12 mouse cellular contexts compared by ENCODE assay signal in the genomic region with DNA sequence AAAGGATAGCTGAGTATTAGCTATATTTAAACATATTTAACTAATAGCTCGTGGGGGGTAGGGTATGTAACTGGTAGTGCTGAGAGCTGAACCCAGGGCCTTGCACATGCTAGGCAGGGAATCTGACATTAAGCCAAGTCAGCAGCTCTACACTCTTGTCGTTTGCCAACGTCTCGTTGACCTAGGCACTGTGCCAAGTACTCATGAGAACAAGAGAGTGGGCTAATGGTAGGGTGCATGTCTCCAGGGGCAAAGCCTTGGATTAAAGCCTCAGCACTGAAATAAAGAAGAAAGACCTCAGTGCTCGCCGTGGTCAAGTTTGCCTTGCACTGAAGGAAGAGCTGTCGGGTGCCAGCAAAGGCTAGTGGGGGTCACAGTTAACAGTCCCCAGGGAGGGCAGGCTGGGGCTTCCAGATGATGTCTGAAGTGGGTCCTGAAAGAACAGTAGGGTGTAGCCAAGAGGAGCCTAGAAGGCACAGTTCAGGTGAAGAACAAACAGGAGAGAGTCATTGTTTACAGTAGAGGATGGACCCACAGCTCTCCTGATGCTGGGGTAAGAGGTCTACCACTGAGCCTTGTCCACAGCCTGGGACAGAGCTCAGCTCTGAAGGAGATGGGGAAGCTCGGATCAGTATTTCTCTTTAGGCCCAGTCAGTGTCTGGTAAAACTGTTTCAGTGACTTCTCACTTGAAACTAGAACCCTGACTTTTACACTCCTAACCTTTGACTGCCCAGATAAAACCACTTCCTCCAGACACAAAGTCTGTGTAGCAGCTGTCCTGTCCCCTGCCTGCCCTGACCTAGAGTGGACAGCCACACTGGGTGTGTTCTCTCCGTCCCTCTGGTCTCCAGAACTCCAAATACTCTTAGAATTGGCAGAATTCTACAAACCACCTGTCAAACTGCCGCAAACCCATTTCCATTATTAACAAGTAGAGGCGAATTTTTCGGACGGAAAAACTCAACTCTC.
DNase-seq lines count a peak whose midpoint lies in the region; ATAC-seq lines count a peak whose summit lies in the region.
"Had no signal": no experiment of that assay in that cellular context is flagged by ENCODE, and none has a peak within 500 bp of the region (broad histone marks: within the 10 kb centered on the region; RNA-seq: fewer than 3 reads in every experiment).

No protein-coding gene starts in this region.

- no peak overlapping the region for H3K4me2 ChIP-seq in forebrain, embryonic 11.5 days (ENCODE audit: low read depth, low read length, severe bottlenecking)
- H3K4me2 ChIP-seq in forebrain, embryonic 15.5 days (replicated peaks), result no peak overlapping the region
- H3K4me2 ChIP-seq: heart, embryonic 13.5 days; liver, embryonic 11.5 days had no signal

- no peak overlapping the region for H3K27ac ChIP-seq in forebrain, embryonic 11.5 days (ENCODE audit: low read depth, low read length)
- no peak overlapping the region for H3K27ac ChIP-seq in forebrain, embryonic 15.5 days (replicated peaks)

- no peaks in the 10 kb centered on the region for H3K27me3 ChIP-seq in forebrain, embryonic 11.5 days (ENCODE audit: control insufficient read depth, insufficient read depth, low read length)
- peaks cover 2% of the 10 kb centered on the region; the same call in 1 of the 2 replicates for H3K27me3 ChIP-seq in forebrain, embryonic 15.5 days
- H3K27me3 ChIP-seq: heart, embryonic 13.5 days had no signal

- H3K4me1 ChIP-seq in forebrain, embryonic 11.5 days (replicated peaks; ENCODE audit: control insufficient read depth, insufficient read depth, low read length), result no peaks in the 10 kb centered on the region
- H3K4me1 ChIP-seq in forebrain, embryonic 15.5 days, result no peaks in the 10 kb centered on the region

- H3K9ac ChIP-seq in forebrain, embryonic 11.5 days (ENCODE audit: low read length), result no peak overlapping the region
- no peak overlapping the region for H3K9ac ChIP-seq in forebrain, embryonic 15.5 days (replicated peaks)
- H3K9ac ChIP-seq: heart, embryonic 13.5 days had no signal

- no peaks in the 10 kb centered on the region for H3K36me3 ChIP-seq in forebrain, embryonic 11.5 days (ENCODE audit: control insufficient read depth, insufficient read depth, low read length)
- H3K36me3 ChIP-seq in forebrain, embryonic 15.5 days, result no peaks in the 10 kb centered on the region
- H3K36me3 ChIP-seq: heart, embryonic 13.5 days had no signal

- ATAC-seq in forebrain, embryonic 11.5 days (replicated peaks; ENCODE audit: low FRiP score), result no peak
- no peak for ATAC-seq in forebrain, embryonic 15.5 days (replicated peaks)
- ATAC-seq: CD4-positive, CD25-positive, alpha-beta regulatory T cell, adult 4 months; inflammation-experienced regulatory T-cells, adult 6 months had no signal

- intact Hi-C loops in left cerebral cortex, postnatal 4 days (cut with DNase I), result no loop called here

- WGBS in forebrain, embryonic 11.5 days, result 89% methylated on average over 13 of the region's 13 CpGs
- 67% methylated on average over 13 of the region's 13 CpGs for WGBS in forebrain, embryonic 15.5 days

- peak; percentile 26 for DNase-seq in forebrain, embryonic 11.5 days (ENCODE audit: low spot score)
- DNase-seq in left cerebral cortex, postnatal 4 days, result peak; percentile 37
- no peak for DNase-seq in left cerebral cortex, adult 9 months (ENCODE audit: low spot score in 2 of 2)
- DNase-seq in brain, embryonic 18.5 days (ENCODE audit: low read depth, low spot score), result peak; percentile 6
- peak; percentile 58 to 67 for DNase-seq in lung, postnatal 4 days
- DNase-seq in spleen, postnatal 10 days (ENCODE audit: low spot score in 2 of 2), result no peak
- DNase-seq in left cerebral cortex, adult 18-20 months (ENCODE audit: low spot score in 2 of 2), result no peak

- H3K9me3 ChIP-seq in forebrain, embryonic 11.5 days (ENCODE audit: control insufficient read depth, low read length), result no peaks in the 10 kb centered on the region
- no peaks in the 10 kb centered on the region for H3K9me3 ChIP-seq in forebrain, embryonic 15.5 days
- H3K9me3 ChIP-seq: heart, embryonic 13.5 days had no signal

- H3K4me3 ChIP-seq in forebrain, embryonic 11.5 days (ENCODE audit: low read depth, low read length), result no peak overlapping the region
- no peak overlapping the region for H3K4me3 ChIP-seq in forebrain, embryonic 15.5 days
- H3K4me3 ChIP-seq: heart, embryonic 13.5 days had no signal

Comparison
In these comparisons a context has a peak if more than half of its experiments do, and no peak if none do; other contexts are left out.
1. DNase-seq: peak in forebrain, embryonic 11.5 days (single experiment), left cerebral cortex, postnatal 4 days (single experiment), brain, embryonic 18.5 days (single experiment) and lung, postnatal 4 days (2 of 2); none in left cerebral cortex, adult 9 months (0 of 2), spleen, postnatal 10 days (0 of 2) and left cerebral cortex, adult 18-20 months (0 of 2).